Mouse (Mus musculus) hindbrain, embryonic 11.5 days (tissue): ENCODE measurements around the gene Rasal3. TPM values are rescaled to one million over a fixed set of nuclear protein-coding genes. Genes with fewer than 3 reads are reported as not detected.

Experiments
- ATAC-seq: fragments of 200-750 bp; cut with Nextera tagmentation; 2 replicates; pipeline ENCODE4 v1.8.0; 2017; ENCODE audit warnings: mild to moderate bottlenecking, moderate TSS enrichment, moderate library complexity; ENCODE audit not compliant: low FRiP score
- DNase-seq: peaks from one replicate; pipeline ENCODE4 v3.0.0-alpha.2; 2015; ENCODE audit warnings: low spot score
- H3K27ac ChIP-seq: fragments of 300-500 bp; sonication (generic); 2 replicates; pipeline ENCODE4 v1.5.1; 2014; ENCODE audit warnings: mild to moderate bottlenecking, low read depth, low read length
- H3K27me3 ChIP-seq: fragments of 300-500 bp; sonication (generic); 2 replicates; pipeline ENCODE4 v1.6.1; 2014; ENCODE audit warnings: mild to moderate bottlenecking, low read length, moderate library complexity, mixed read lengths; ENCODE audit not compliant: control insufficient read depth, insufficient read depth
- H3K36me3 ChIP-seq: fragments of 300-500 bp; sonication (generic); 2 replicates; pipeline ENCODE4 v1.6.1; 2014; ENCODE audit warnings: mild to moderate bottlenecking, low read length, moderate library complexity, mixed read lengths; ENCODE audit not compliant: control insufficient read depth, insufficient read depth
- H3K4me1 ChIP-seq: fragments of 300-500 bp; sonication (generic); replicated peaks from 2 replicates; pipeline ENCODE4 v1.6.1; 2014; ENCODE audit warnings: low read length, mixed read lengths; ENCODE audit not compliant: control insufficient read depth, insufficient read depth
- H3K4me2 ChIP-seq: fragments of 300-500 bp; sonication (generic); replicated peaks from 2 replicates; pipeline ENCODE4 v1.6.1; 2014; ENCODE audit warnings: mild to moderate bottlenecking, low read depth, low read length
- H3K4me3 ChIP-seq: fragments of 300-500 bp; sonication (generic); 2 replicates; pipeline ENCODE4 v1.5.1; 2014; ENCODE audit warnings: low read depth, low read length
- H3K9ac ChIP-seq: fragments of 300-500 bp; sonication (generic); 2 replicates; pipeline ENCODE4 v1.6.1; 2014; ENCODE audit warnings: low read depth, low read length
- H3K9me3 ChIP-seq: fragments of 300-500 bp; sonication (generic); 2 replicates; pipeline ENCODE4 v1.6.1; 2016; ENCODE audit warnings: low read length; ENCODE audit not compliant: control insufficient read depth
- WGBS: fragments of 180-500 bp; shearing (Covaris S2); extraction: QIAGEN DNeasy Blood & Tissue Kit; methylation state at CpG from one replicate; pipeline ENCODE4 v1.1.7; 2014; 5-methylcytosine and 5-hydroxymethylcytosine counted together
- polyA plus RNA-seq: library from polyadenylated mRNA; unstranded; fragments of >200 nt; fragmentation: Nextera tagmentation; extraction: Ambion mirVana; gene quantifications from 2 replicates; pipeline ENCODE4 v1.2.1, GENCODE M21; 2014

The Rasal3 gene
- polyA plus RNA-seq, 1 experiment from 2014 or later = 0.48 TPM

DNA sequence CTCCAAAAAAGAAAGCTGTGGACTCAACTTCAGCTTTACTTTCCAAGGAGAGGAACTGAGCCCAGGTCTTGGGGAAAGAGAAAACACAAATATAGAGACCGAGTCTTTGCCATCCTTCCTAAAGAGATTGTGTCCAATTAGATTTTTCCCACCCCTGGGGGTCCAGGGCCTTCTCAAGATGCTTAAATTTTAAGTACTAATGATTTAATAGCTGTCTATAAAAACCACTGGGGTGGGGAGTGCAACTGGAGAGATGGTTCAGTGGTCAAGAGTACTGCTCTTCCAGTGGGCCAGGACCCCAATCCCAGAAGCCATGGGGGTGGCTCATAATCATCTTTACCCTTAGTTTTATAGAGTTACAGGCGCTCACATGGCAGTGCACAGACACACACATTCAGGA is 55.0 kb downstream of the Rasal3 start:
- no peak overlapping the region for H3K4me2 ChIP-seq
- no peak overlapping the region for H3K9ac ChIP-seq
- ATAC-seq = no peak
- 93% methylated on average over 2 of the region's 2 CpGs for WGBS
- H3K9me3 ChIP-seq = no peaks in the 10 kb centered on the region
- no peak overlapping the region for H3K27ac ChIP-seq
- no peaks in the 10 kb centered on the region for H3K27me3 ChIP-seq
- H3K36me3 ChIP-seq = no peaks in the 10 kb centered on the region
- DNase-seq = no peak
- no peaks in the 10 kb centered on the region; the same call in 1 of the 2 replicates for H3K4me1 ChIP-seq
- H3K4me3 ChIP-seq = no peak overlapping the region

DNA sequence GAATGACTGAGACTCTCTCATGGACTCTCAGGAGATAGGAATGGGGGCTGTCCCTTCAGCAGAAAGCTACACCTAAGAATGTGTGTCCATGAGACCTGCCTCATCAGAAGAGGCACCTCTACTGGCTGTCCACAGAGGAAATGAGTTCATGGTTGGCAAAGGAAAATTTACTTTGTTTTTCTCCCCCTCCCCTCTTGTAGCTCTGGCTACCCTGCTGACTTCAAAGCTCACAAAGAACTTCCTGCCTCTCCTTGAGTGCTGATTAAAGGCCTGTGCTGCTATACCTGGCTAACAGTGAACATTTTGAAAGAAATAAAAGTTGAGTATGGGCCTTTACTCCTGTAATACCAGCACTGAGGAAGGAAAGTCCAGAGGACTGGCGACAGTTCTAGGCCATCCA is 62.3 kb downstream of the Rasal3 start:
- no peak overlapping the region for H3K9ac ChIP-seq
- H3K4me3 ChIP-seq = no peak overlapping the region
- H3K27me3 ChIP-seq = no peaks in the 10 kb centered on the region
- peaks cover 2% of the 10 kb centered on the region; the same call in 1 of the 2 replicates for H3K36me3 ChIP-seq
- no peak overlapping the region for H3K4me2 ChIP-seq
- no peak overlapping the region for H3K27ac ChIP-seq
- no peak for DNase-seq
- no peak for ATAC-seq
- no peaks in the 10 kb centered on the region for H3K4me1 ChIP-seq
- WGBS = 97% methylated on average over 1 of the region's 1 CpGs
- no peaks in the 10 kb centered on the region for H3K9me3 ChIP-seq

Other genes starting within 250 kb of the Rasal3 start
- 20.3 and 24.7 TPM in 2 replicates for gene Notch3, start 236.7 kb downstream of the Rasal3 start, polyA plus RNA-seq
- gene Ephx3, start 214.0 kb downstream of the Rasal3 start, polyA plus RNA-seq = 0.14 and 0.20 TPM in 2 replicates
- 87.0 and 98.5 TPM in 2 replicates for gene Brd4, start 118.9 kb downstream of the Rasal3 start, polyA plus RNA-seq
- 54.4 and 66.2 TPM in 2 replicates for gene Akap8, start 82.3 kb downstream of the Rasal3 start, polyA plus RNA-seq
- 69.3 and 80.1 TPM in 2 replicates for gene Akap8l, start 53.0 kb downstream of the Rasal3 start, polyA plus RNA-seq
- gene Wiz, start 14.1 kb downstream of the Rasal3 start, polyA plus RNA-seq = 27.8 and 33.0 TPM in 2 replicates
- gene Pglyrp2, start 20.6 kb upstream of the Rasal3 start, polyA plus RNA-seq = not detected in 2 replicates
- gene Cyp4f39, start 49.1 kb upstream of the Rasal3 start, polyA plus RNA-seq = 0.50 TPM in 1 of 2 replicates, not detected in the other
- gene Cyp4f17, start 102.5 kb upstream of the Rasal3 start, polyA plus RNA-seq = 6.0 and 10.3 TPM in 2 replicates
- gene Cyp4f16, start 133.0 kb upstream of the Rasal3 start, polyA plus RNA-seq = 11.4 TPM in 2 replicates
- gene Cyp4f37, start 217.7 kb upstream of the Rasal3 start, polyA plus RNA-seq = not detected in 2 replicates